Mouse (Mus musculus) olfactory bulb, adult 2 months (tissue): Measurements from ENCODE around the gene Clock. TPM values are rescaled to one million over a fixed set of nuclear protein-coding genes. Genes with fewer than 3 reads are reported as not detected.

Experiments used
- H3K27ac ChIP-seq: fragments of 200-500 bp; 2 replicates; pipeline ENCODE4 v1.5.1; 2012; ENCODE audit warnings: low read depth, low read length; ENCODE audit not compliant: insufficient read depth
- H3K4me1 ChIP-seq: fragments of 200-500 bp; 2 replicates; pipeline ENCODE4 v1.6.1; 2012; ENCODE audit warnings: low read length; ENCODE audit not compliant: control insufficient read depth, insufficient read depth
- H3K4me3 ChIP-seq: fragments of 200-500 bp; 2 replicates; pipeline ENCODE4 v1.5.1; 2012; ENCODE audit warnings: mild to moderate bottlenecking, low read depth, low read length, moderate library complexity; ENCODE audit not compliant: insufficient read depth
- CTCF ChIP-seq: fragments of 200-500 bp; IDR thresholded peaks from 2 replicates; pipeline ENCODE4 v1.5.1; 2012; ENCODE audit warnings: low read depth, mild to moderate bottlenecking, low read length, moderate library complexity; ENCODE audit not compliant: insufficient read depth
- POLR2A ChIP-seq: fragments of 200-500 bp; IDR thresholded peaks from 2 replicates; pipeline ENCODE4 v1.6.1; 2012; ENCODE audit warnings: mild to moderate bottlenecking, low read depth, low read length, moderate library complexity; ENCODE audit not compliant: insufficient read depth
- WGBS: fragments of 180-500 bp; shearing (Covaris S2); methylation state at CpG from one replicate; pipeline ENCODE4 v1.1.7; 2018; 5-methylcytosine and 5-hydroxymethylcytosine counted together
- polyA plus RNA-seq: library from polyadenylated mRNA; stranded (reverse); fragments of >200 nt; gene quantifications from 2 replicates; pipeline ENCODE4 v1.2.4, GENCODE M21; 2012; ENCODE audit warnings: low replicate concordance; ENCODE audit not compliant: missing spikeins, insufficient read depth, insufficient read length

Clock gene
- polyA plus RNA-seq, 1 experiment, result not detected

GRCm38 (mm10) chr5:76325113-76325512, 20.5 kb upstream of the Clock start:
- H3K4me1 ChIP-seq, result no peaks in the 10 kb centered on the region
- no peak overlapping the region for H3K4me3 ChIP-seq
- 91% methylated on average over 4 of the region's 4 CpGs for WGBS
- TF ChIP-seq CTCF, result no peak
- no peak overlapping the region for H3K27ac ChIP-seq

- Histone ChIP-seq H3K27ac (no peak overlapping the region), H3K4me3 (no peak overlapping the region), H3K4me1 (no peaks in the 10 kb centered on the region)
- TF ChIP-seq CTCF (no peak), POLR2A (no peak)
- 47% methylated on average over 11 of the region's 11 CpGs for WGBS
Observed at GRCm38 (mm10) chr5:76321249-76322196, 16.9 kb upstream of the Clock start.

GRCm38 (mm10) chr5:76308206-76308605, 3.6 kb upstream of the Clock start:
- WGBS, result 62% methylated on average over 2 of the region's 2 CpGs
- H3K4me1 ChIP-seq, result 0 out of 2 replicates have a peak, but pooled peaks cover 3% of the 10 kb centered on the region
- TF ChIP-seq CTCF (no peak), POLR2A (no peak)
- H3K4me3 ChIP-seq, result no peak overlapping the region
- H3K27ac ChIP-seq, result no peak overlapping the region

GRCm38 (mm10) chr5:76306261-76306660, 1.7 kb upstream of the Clock start:
- no peak for TF ChIP-seq CTCF
- no peak for TF ChIP-seq POLR2A
- 87% methylated on average over 3 of the region's 3 CpGs for WGBS
- Histone ChIP-seq H3K4me1 (0 out of 2 replicates have a peak, but pooled peaks cover 3% of the 10 kb centered on the region), H3K4me3 (no peak overlapping the region), H3K27ac (no peak overlapping the region)

GRCm38 (mm10) chr5:76305616-76306015, 1.0 kb upstream of the Clock start:
- H3K27ac ChIP-seq, result no peak overlapping the region
- peaks cover 3% of the 10 kb centered on the region; the same call in 1 of the 2 replicates for H3K4me1 ChIP-seq
- 1% methylated on average over 8 of the region's 8 CpGs for WGBS
- peak overlapping the region; percentile 33 for H3K4me3 ChIP-seq
- no peak for TF ChIP-seq POLR2A
- TF ChIP-seq CTCF, result no peak

GRCm38 (mm10) chr5:76303745-76304451, 694 bp downstream of the Clock start:
- WGBS, result 1% methylated on average over 100 of the region's 100 CpGs
- TF ChIP-seq POLR2A, result no peak
- TF ChIP-seq CTCF, result no peak
- peak overlapping the region; percentile 91 for H3K4me3 ChIP-seq
- peaks cover 3% of the 10 kb centered on the region; the same call in 1 of the 2 replicates for H3K4me1 ChIP-seq
- 0 out of 2 replicates have a peak overlapping the region, but pooled peaks have one; percentile 14 for H3K27ac ChIP-seq

- no peak for TF ChIP-seq CTCF
- no peak for TF ChIP-seq POLR2A
- H3K27ac ChIP-seq, result no peak overlapping the region
- peaks cover 3% of the 10 kb centered on the region; the same call in 1 of the 2 replicates for H3K4me1 ChIP-seq
- peak overlapping the region; percentile 91 for H3K4me3 ChIP-seq
- WGBS, result 2% methylated on average over 11 of the region's 11 CpGs
Observed at GRCm38 (mm10) chr5:76303379-76303744, 1.2 kb downstream of the Clock start.

GRCm38 (mm10) chr5:76302009-76302408, 2.6 kb downstream of the Clock start:
- TF ChIP-seq CTCF (no peak), POLR2A (no peak)
- WGBS, result 82% methylated on average over 2 of the region's 2 CpGs
- Histone ChIP-seq H3K27ac (no peak overlapping the region), H3K4me3 (no peak overlapping the region), H3K4me1 (peaks cover 3% of the 10 kb centered on the region; the same call in 1 of the 2 replicates)

GRCm38 (mm10) chr5:76289234-76289691, 15.3 kb downstream of the Clock start:
- Histone ChIP-seq H3K4me1 (0 out of 2 replicates have a peak, but pooled peaks cover 2% of the 10 kb centered on the region), H3K27ac (no peak overlapping the region), H3K4me3 (no peak overlapping the region)
- WGBS, result 82% methylated on average over 8 of the region's 8 CpGs
- TF ChIP-seq CTCF (no peak), POLR2A (no peak)
